Mouse (Mus musculus) olfactory bulb, adult 2 months (tissue): ENCODE measurements around the gene Tbpl1.

Source experiments
- CTCF ChIP-seq: fragments of 200-500 bp; IDR thresholded peaks from 2 replicates; pipeline ENCODE4 v1.5.1; 2012; ENCODE audit warnings: low read depth, mild to moderate bottlenecking, low read length, moderate library complexity; ENCODE audit not compliant: insufficient read depth
- POLR2A ChIP-seq: fragments of 200-500 bp; IDR thresholded peaks from 2 replicates; pipeline ENCODE4 v1.6.1; 2012; ENCODE audit warnings: mild to moderate bottlenecking, low read depth, low read length, moderate library complexity; ENCODE audit not compliant: insufficient read depth

GRCm38 (mm10) chr10:22703844-22704243, 27.9 kb downstream of the Tbpl1 start:
- TF ChIP-seq CTCF: no peak
- TF ChIP-seq POLR2A: no peak
